Mouse (Mus musculus) inflammation-experienced regulatory T-cells (primary cell): ENCODE measurements around the gene Hoxa9. TPM values are rescaled to one million over a fixed set of nuclear protein-coding genes. Genes with fewer than 3 reads are reported as not detected.

Experiments used
- polyA plus RNA-seq, 2 experiments: library from polyadenylated mRNA; unstranded; fragments of 100-300 nt; shearing (Covaris generic); gene quantifications; one replicate each; pipeline ENCODE4 v1.2.1; 2017

Gene Hoxa9
- polyA plus RNA-seq, result 1 to 10 TPM in 1 of 2 experiments, under 1 TPM in 1; 0.51 to 4.0 TPM

GRCm38 (mm10) chr6:52230516-52231165 lies at the start of gene Hoxa9:
Gene Hoxa9 (minus strand): TSS chr6:52231089.

GRCm38 (mm10) chr6:52260654-52261575 lies 30.0 kb upstream of the Hoxa9 start, which contains the start of gene Hoxa13:
Gene Hoxa13 (minus strand): TSS chr6:52260880.

GRCm38 (mm10) chr6:52245757-52246142 lies 14.9 kb upstream of the Hoxa9 start, which contains the start of gene Hoxa11:
Gene Hoxa11 (minus strand): TSS chr6:52245810.

GRCm38 (mm10) chr6:52240389-52241000 lies 9.6 kb upstream of the Hoxa9 start, which contains the start of gene Hoxa10:
Gene Hoxa10 (minus strand): TSS chr6:52240854.

GRCm38 (mm10) chr6:52221337-52221992 lies 9.4 kb downstream of the Hoxa9 start, which contains the start of gene Hoxa7:
Gene Hoxa7 (minus strand): TSS chr6:52221854.

GRCm38 (mm10) chr6:52213119-52213986 lies 17.5 kb downstream of the Hoxa9 start, which contains the start of the genes Hoxa3 and Gm28308:
Gene Hoxa3 (minus strand): TSS chr6:52213336.
Gene Gm28308 (minus strand): TSS chr6:52213339.

GRCm38 (mm10) chr6:52208072-52208867 lies 22.6 kb downstream of the Hoxa9 start, which contains the start of gene Hoxa6:
Gene Hoxa6 (minus strand): TSS chr6:52208722.

GRCm38 (mm10) chr6:52204050-52204752 lies 26.7 kb downstream of the Hoxa9 start, which contains the start of gene Hoxa5:
Gene Hoxa5 (minus strand): TSS chr6:52204587.

GRCm38 (mm10) chr6:52190906-52191810 lies 39.7 kb downstream of the Hoxa9 start, which contains the start of gene Hoxa4:
Gene Hoxa4 (minus strand): TSS chr6:52191753.

GRCm38 (mm10) chr6:52177061-52177735 lies 53.7 kb downstream of the Hoxa9 start, which contains the start of gene 5730596B20Rik:
Gene 5730596B20Rik (plus strand): TSS chr6:52177498.

Other genes with a start within 250 kb of the Hoxa9 start
- 10 to 100 TPM; 24.9 to 25.9 TPM for gene Skap2, start 218.5 kb downstream of the Hoxa9 start, polyA plus RNA-seq
- gene Hoxa1, start 72.8 kb downstream of the Hoxa9 start, polyA plus RNA-seq, result not detected
- gene Hoxa2, start 66.3 kb downstream of the Hoxa9 start, polyA plus RNA-seq, result under 1 TPM in 1 of 2 experiments, not detected in 1; 0.37 TPM
- gene 5730596B20Rik, start 53.6 kb downstream of the Hoxa9 start, polyA plus RNA-seq, result under 1 TPM; 0.13 to 0.47 TPM
- not detected for gene Hoxa4, start 39.3 kb downstream of the Hoxa9 start, polyA plus RNA-seq
- gene Hoxa5, start 26.5 kb downstream of the Hoxa9 start, polyA plus RNA-seq, result under 1 TPM in 1 of 2 experiments, not detected in 1; 0.39 TPM
- under 1 TPM in 1 of 2 experiments, not detected in 1; 0.98 TPM for gene Hoxa6, start 22.4 kb downstream of the Hoxa9 start, polyA plus RNA-seq
- gene Hoxa3, start 17.8 kb downstream of the Hoxa9 start, polyA plus RNA-seq, result under 1 TPM; 0.37 to 0.77 TPM
- gene Gm28308, start 17.8 kb downstream of the Hoxa9 start, polyA plus RNA-seq, result not detected
- gene Hoxa7, start 9.2 kb downstream of the Hoxa9 start, polyA plus RNA-seq, result 1 to 10 TPM; 1.5 to 4.1 TPM
- under 1 TPM; 0.22 to 0.30 TPM for gene Hoxa10, start 9.8 kb upstream of the Hoxa9 start, polyA plus RNA-seq
- not detected for gene Hoxa11, start 14.7 kb upstream of the Hoxa9 start, polyA plus RNA-seq
- not detected for gene Hoxa13, start 29.8 kb upstream of the Hoxa9 start, polyA plus RNA-seq
- gene Evx1, start 82.4 kb upstream of the Hoxa9 start, polyA plus RNA-seq, result under 1 TPM in 1 of 2 experiments, not detected in 1; 0.65 TPM